Mouse (Mus musculus) stomach, postnatal 0 days (tissue): ENCODE measurements around the gene Rmnd5a. TPM values are rescaled to one million over a fixed set of nuclear protein-coding genes. Genes with fewer than 3 reads are reported as not detected.

ENCODE experiments used
- ATAC-seq: fragments of 200-750 bp; cut with Nextera tagmentation; 2 replicates; pipeline ENCODE4 v1.8.0; 2017; ENCODE audit not compliant: low FRiP score, low TSS enrichment
- DNase-seq: peaks from one replicate; pipeline ENCODE4 v3.0.0-alpha.2; 2016; ENCODE audit warnings: low spot score
- H3K27ac ChIP-seq: fragments of 300-500 bp; sonication (generic); replicated peaks from 2 replicates; pipeline ENCODE4 v1.5.1; 2014; ENCODE audit warnings: mild to moderate bottlenecking, control low read depth
- H3K27me3 ChIP-seq: fragments of 300-500 bp; sonication (generic); 2 replicates; pipeline ENCODE4 v1.6.1; 2014; ENCODE audit warnings: low read length; ENCODE audit not compliant: control insufficient read depth, insufficient read depth
- H3K36me3 ChIP-seq: fragments of 300-500 bp; sonication (generic); 2 replicates; pipeline ENCODE4 v1.6.1; 2014; ENCODE audit warnings: low read length, mixed read lengths; ENCODE audit not compliant: control insufficient read depth, insufficient read depth
- H3K4me1 ChIP-seq: fragments of 300-500 bp; sonication (generic); replicated peaks from 2 replicates; pipeline ENCODE4 v1.6.1; 2014; ENCODE audit warnings: antibody characterized with exemption; ENCODE audit not compliant: control insufficient read depth, insufficient read depth
- H3K4me2 ChIP-seq: fragments of 300-500 bp; sonication (generic); replicated peaks from 2 replicates; pipeline ENCODE4 v1.6.1; 2014; ENCODE audit warnings: low read depth, mild to moderate bottlenecking, control low read depth, moderate library complexity
- H3K4me3 ChIP-seq: fragments of 300-500 bp; sonication (generic); 2 replicates; pipeline ENCODE4 v1.5.1; 2014; ENCODE audit warnings: low read depth, low read length, control low read depth
- H3K9ac ChIP-seq: fragments of 300-500 bp; sonication (generic); 2 replicates; pipeline ENCODE4 v1.6.1; 2014; ENCODE audit warnings: mild to moderate bottlenecking, low read length, control low read depth, mixed read lengths
- H3K9me3 ChIP-seq: fragments of 300-500 bp; sonication (generic); 2 replicates; pipeline ENCODE4 v1.6.1; 2016; ENCODE audit warnings: low read length; ENCODE audit not compliant: control insufficient read depth
- CTCF ChIP-seq: IDR thresholded peaks from 2 replicates; pipeline ENCODE4 v1.5.1; 2016; ENCODE audit warnings: antibody characterized with exemption, low read depth, mild to moderate bottlenecking, moderate library complexity
- EP300 ChIP-seq: optimal IDR thresholded peaks from 2 replicates; pipeline ENCODE3; 2016; ENCODE audit warnings: antibody characterized with exemption
- whole genome bisulfite sequencing: fragments of 180-500 bp; shearing (Covaris S2); extraction: QIAGEN DNeasy Blood & Tissue Kit; methylation state at CpG from one replicate; pipeline ENCODE4 v1.1.7; 2014; 5-methylcytosine and 5-hydroxymethylcytosine counted together
- polyA plus RNA-seq: library from polyadenylated mRNA; unstranded; fragments of >200 nt; fragmentation: Nextera tagmentation; extraction: Ambion mirVana; gene quantifications from 2 replicates; pipeline ENCODE4 v1.2.1, GENCODE M21; 2015

Gene Rmnd5a
- polyA plus RNA-seq, 1 experiment from 2014 or later: 11.3 TPM

- Histone ChIP-seq H3K9me3 (no peaks in the 10 kb centered on the region), H3K27ac (no peak overlapping the region), H3K4me3 (no peak overlapping the region), H3K4me1 (no peaks in the 10 kb centered on the region), H3K27me3 (no peaks in the 10 kb centered on the region), H3K36me3 (no peaks in the 10 kb centered on the region), H3K4me2 (no peak overlapping the region), H3K9ac (no peak overlapping the region)
- TF ChIP-seq EP300 (no peak), CTCF (no peak)
- ATAC-seq (no peak), DNase-seq (no peak)
- WGBS: 86% methylated on average over 3 of the region's 3 CpGs
These were observed 89.2 kb downstream of the Rmnd5a start for GRCm38 (mm10) chr6:71351201-71351600.

DNA sequence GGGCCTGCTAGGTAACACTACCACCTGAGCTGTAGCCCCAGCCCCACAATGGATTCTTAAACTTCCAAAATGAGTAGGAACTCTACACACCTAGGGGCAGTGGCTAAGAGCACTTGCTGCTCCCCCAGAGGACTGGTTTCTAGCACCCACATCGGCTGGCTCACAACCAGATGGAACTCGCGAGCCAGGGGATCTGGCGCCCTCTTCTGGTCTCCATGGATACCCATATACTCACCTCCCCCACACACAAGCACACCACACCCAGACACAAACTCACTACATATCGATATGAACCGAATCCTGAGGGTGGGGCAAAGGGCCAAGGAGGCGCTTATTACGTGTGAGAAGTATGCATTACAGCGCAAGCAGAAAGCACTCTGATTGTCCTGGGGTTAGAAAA lies 92.4 kb downstream of the Rmnd5a start:
- H3K27me3 ChIP-seq: no peaks in the 10 kb centered on the region
- ATAC-seq (no peak), DNase-seq (no peak)
- no peaks in the 10 kb centered on the region for H3K4me1 ChIP-seq
- no peak overlapping the region for H3K27ac ChIP-seq
- no peak overlapping the region for H3K4me2 ChIP-seq
- no peak overlapping the region for H3K4me3 ChIP-seq
- no peak overlapping the region for H3K9ac ChIP-seq
- H3K36me3 ChIP-seq: no peaks in the 10 kb centered on the region
- TF ChIP-seq EP300 (no peak), CTCF (no peak)
- no peaks in the 10 kb centered on the region for H3K9me3 ChIP-seq
- 89% methylated on average over 9 of the region's 9 CpGs for WGBS

GRCm38 (mm10) chr6:71341179-71341578 lies 99.3 kb downstream of the Rmnd5a start:
- 88% methylated on average over 9 of the region's 9 CpGs for WGBS
- TF ChIP-seq EP300 (no peak), CTCF (no peak)
- ATAC-seq: no peak
- no peak overlapping the region for H3K4me3 ChIP-seq
- H3K27me3 ChIP-seq: no peaks in the 10 kb centered on the region
- no peaks in the 10 kb centered on the region for H3K36me3 ChIP-seq
- H3K4me2 ChIP-seq: no peak overlapping the region
- no peak overlapping the region for H3K9ac ChIP-seq
- H3K9me3 ChIP-seq: no peaks in the 10 kb centered on the region
- H3K4me1 ChIP-seq: no peaks in the 10 kb centered on the region
- no peak for DNase-seq
- H3K27ac ChIP-seq: no peak overlapping the region

DNA sequence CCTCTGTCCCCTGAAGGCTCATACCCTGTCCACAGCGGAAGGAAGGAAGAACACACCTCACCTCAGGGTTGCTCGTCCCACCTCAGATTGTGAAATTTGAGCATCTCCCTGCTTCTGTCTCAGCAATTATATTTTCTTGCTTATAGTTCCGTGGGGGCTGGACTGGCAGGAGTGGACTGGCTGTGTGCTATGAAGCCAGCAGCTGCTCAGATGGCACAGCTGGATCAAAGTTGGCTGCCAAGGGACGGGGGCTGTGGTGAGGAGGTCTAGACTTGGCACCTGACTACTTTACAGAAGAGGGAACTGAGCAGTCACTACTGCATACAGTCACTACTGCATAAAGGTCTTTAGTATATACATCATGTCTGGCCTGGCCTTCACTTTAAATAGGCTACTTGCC lies 101.1 kb downstream of the Rmnd5a start:
- 82% methylated on average over 4 of the region's 4 CpGs for WGBS
- Histone ChIP-seq H3K4me2 (no peak overlapping the region), H3K9ac (no peak overlapping the region), H3K9me3 (no peaks in the 10 kb centered on the region), H3K4me1 (no peaks in the 10 kb centered on the region), H3K4me3 (no peak overlapping the region), H3K27me3 (no peaks in the 10 kb centered on the region), H3K27ac (no peak overlapping the region), H3K36me3 (no peaks in the 10 kb centered on the region)
- no peak for DNase-seq
- ATAC-seq: no peak
- no peak for TF ChIP-seq CTCF
- no peak for TF ChIP-seq EP300

GRCm38 (mm10) chr6:71338941-71339340 lies 101.5 kb downstream of the Rmnd5a start:
- Histone ChIP-seq H3K9me3 (no peaks in the 10 kb centered on the region), H3K4me1 (no peaks in the 10 kb centered on the region), H3K9ac (no peak overlapping the region), H3K4me3 (no peak overlapping the region), H3K4me2 (no peak overlapping the region), H3K27ac (no peak overlapping the region), H3K27me3 (no peaks in the 10 kb centered on the region), H3K36me3 (no peaks in the 10 kb centered on the region)
- TF ChIP-seq CTCF (no peak), EP300 (no peak)
- 83% methylated on average over 3 of the region's 3 CpGs for WGBS
- no peak for DNase-seq
- no peak for ATAC-seq

Other genes with a start within 250 kb of the Rmnd5a start
- gene Fabp1, start 240.8 kb downstream of the Rmnd5a start, polyA plus RNA-seq: 208 and 210 TPM in 2 replicates
- 79.1 and 79.7 TPM in 2 replicates for gene Krcc1, start 169.0 kb downstream of the Rmnd5a start, polyA plus RNA-seq
- gene Smyd1, start 118.4 kb downstream of the Rmnd5a start, polyA plus RNA-seq: 0.30 and 0.56 TPM in 2 replicates
- gene Cd8b1, start 117.8 kb downstream of the Rmnd5a start, polyA plus RNA-seq: not detected in 2 replicates
- gene Cd8a, start 67.2 kb downstream of the Rmnd5a start, polyA plus RNA-seq: 0.04 TPM in 1 of 2 replicates, not detected in the other
- gene Rnf103, start 53.3 kb upstream of the Rmnd5a start, polyA plus RNA-seq: 25.4 and 25.9 TPM in 2 replicates
- 88.5 and 91.4 TPM in 2 replicates for gene Chmp3, start 103.2 kb upstream of the Rmnd5a start, polyA plus RNA-seq
- 14.1 and 14.2 TPM in 2 replicates for gene Kdm3a, start 192.4 kb upstream of the Rmnd5a start, polyA plus RNA-seq